Mouse (Mus musculus): Measurements from ENCODE around the gene Chrnd. TPM values are rescaled to one million over a fixed set of nuclear protein-coding genes. Genes with fewer than 3 reads are reported as not detected.

Gene Chrnd
- 0.01 and 0.21 TPM in 2 replicates for polyA plus RNA-seq (2012; rRNA removed)

DNA sequence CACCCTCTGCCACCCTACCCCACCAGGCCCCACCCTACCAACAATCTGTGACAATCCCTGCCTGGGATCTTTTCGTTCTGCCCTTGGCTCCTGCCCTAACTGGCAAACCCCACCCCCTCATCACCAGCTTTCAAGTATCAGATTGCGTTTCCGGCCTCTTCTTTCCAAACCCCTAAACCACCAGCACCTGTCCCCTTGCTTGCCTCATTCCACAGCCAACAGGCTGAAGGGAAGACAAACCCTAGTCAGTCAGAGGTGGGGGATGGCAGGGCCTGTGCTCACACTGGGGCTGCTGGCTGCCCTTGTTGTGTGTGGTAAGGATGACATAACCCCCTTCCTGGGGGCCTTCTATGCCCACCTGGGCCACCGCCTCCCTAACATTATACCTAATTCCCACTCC is at the start of gene Chrnd:
Chrnd (plus strand) TSS at position 179 of the 400 bp plus-strand sequence.

DNA sequence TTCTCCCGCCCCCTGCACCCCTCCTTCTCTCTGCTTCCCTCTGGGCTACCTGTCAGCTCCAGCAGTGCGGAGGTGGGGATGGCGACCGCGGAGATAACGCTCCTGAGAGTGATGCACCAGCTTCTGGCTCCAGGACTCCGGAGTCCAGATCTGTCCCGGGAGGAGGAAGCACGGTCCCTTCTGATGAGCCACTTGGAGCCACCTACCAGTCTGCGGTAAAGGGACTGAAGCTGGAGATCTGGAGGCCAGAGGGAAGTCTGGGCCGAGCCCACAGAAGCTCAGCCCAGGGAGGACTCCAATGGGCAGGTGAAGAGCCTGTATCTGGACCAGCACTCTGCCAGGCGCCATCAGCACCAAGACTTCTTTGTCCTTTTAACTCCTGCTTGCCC is 34.2 kb upstream of the Chrnd start, which contains the start of gene Ecel1:
Ecel1 (minus strand) TSS at position 323 of the 389 bp plus-strand sequence.

DNA sequence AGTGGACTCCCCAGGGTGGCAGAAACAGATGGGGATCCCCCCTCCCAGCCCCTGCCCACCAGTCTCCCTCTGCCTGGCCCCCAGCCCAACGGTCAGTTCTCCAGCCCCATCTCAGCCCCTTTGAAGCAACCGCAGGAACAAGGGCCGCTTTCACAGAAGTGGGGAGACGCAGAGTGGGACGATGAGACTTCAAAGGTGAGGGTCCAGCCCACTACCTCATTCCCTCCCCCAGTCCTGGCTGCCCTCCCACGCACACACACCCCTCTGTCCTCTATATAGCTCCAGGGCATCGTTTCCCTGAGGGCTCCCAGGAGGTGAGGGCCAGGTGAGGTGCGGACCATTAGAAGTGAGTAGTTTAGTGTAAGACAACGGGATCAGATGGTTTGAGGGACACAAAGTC is 7.4 kb upstream of the Chrnd start, which contains the start of gene Prss56:
Prss56 (plus strand) TSS at position 301 of the 400 bp plus-strand sequence.

DNA sequence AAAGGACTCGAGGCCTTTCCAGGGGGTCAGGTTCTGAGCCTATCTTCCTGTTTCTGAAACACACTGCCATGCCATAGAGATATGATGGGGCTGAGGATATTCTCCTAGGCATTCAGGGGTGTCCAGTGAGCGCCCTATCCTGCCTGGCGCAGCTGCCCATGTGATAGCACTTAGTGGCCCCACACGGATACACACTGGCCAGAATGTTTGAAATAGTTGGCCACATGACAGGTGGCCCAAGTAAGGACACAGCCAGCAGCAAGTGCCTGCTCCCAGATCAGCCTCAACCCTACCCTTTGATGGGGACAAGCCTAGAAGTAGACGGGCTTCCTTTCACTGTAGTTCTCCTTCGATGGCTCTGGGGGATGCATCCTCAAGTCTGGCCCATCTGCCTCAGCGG is 14.1 kb downstream of the Chrnd start, which contains the start of gene Chrng:
Chrng (plus strand) TSS at position 193 of the 400 bp plus-strand sequence.

DNA sequence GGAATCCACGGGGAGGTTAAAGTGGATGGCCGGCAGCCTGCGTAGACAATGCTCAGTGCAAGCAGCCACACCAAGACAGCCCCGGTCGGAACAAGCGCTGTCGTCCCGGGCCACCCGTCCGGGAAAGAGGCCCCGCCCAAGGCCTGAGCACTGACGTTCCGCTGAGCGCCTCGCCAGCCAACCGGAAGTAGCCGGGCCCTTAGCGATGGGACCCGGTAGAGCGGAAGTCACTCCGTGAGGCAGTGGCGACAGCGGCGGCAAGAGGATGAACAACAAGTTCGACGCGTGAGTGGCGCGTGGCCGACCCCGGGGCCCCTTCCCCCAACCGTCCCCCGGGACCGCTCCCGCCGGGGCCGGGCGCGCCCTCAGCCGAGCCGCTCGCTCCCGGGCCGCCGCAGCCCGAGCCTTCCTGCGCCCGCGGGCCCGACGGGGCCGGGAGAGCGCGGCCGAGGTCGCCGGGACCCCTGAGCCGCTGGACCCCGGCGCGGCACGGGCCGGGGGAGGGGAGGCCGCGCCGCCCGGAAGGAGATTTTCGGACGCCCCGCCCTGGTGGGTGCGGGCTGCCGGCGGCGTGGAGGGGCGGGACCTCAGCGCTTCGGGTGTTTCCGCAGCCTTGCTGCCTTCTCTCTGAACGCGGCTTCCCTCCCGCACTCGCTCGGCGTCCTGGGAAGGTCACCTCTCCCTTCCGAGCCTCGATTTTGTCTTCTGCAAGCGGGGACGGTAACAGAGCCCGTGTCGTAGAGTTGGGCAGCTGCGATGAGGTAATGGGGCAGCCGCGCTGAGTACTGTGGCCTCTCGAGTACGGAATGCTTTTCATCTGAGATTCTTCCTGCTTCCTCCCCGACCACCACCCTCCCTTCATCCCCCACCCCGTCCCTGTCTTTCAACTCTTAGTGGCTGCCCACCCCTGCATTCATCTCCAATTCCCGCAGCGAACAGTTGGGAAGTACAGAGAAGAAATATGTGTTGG is 23.6 kb downstream of the Chrnd start, which contains the start of gene Eif4e2:
Eif4e2 (plus strand) TSS at position 180 of the 970 bp plus-strand sequence.

Other genes with a start within 250 kb of the Chrnd start
- gene Alppl2, start 100.7 kb upstream of the Chrnd start, polyA plus RNA-seq (2012; rRNA removed) = not detected in 2 replicates
- gene Alpi, start 89.0 kb upstream of the Chrnd start, polyA plus RNA-seq (2012; rRNA removed) = not detected in 2 replicates
- gene Akp3, start 65.6 kb upstream of the Chrnd start, polyA plus RNA-seq (2012; rRNA removed) = not detected in 2 replicates
- gene Ecel1, start 34.1 kb upstream of the Chrnd start, polyA plus RNA-seq (2012; rRNA removed) = 0.03 TPM in 1 of 2 replicates, not detected in the other
- gene Prss56, start 7.3 kb upstream of the Chrnd start, polyA plus RNA-seq (2012; rRNA removed) = not detected in 2 replicates
- 0.88 TPM in 1 of 2 replicates, not detected in the other for gene Chrng, start 14.1 kb downstream of the Chrnd start, polyA plus RNA-seq (2012; rRNA removed)
- 35.8 and 38.3 TPM in 2 replicates for gene Eif4e2, start 23.3 kb downstream of the Chrnd start, polyA plus RNA-seq (2012; rRNA removed)
- gene Efhd1, start 73.8 kb downstream of the Chrnd start, polyA plus RNA-seq (2012; rRNA removed) = not detected in 2 replicates
- gene Gigyf2, start 136.4 kb downstream of the Chrnd start, polyA plus RNA-seq (2012; rRNA removed) = 18.5 and 19.0 TPM in 2 replicates
- gene Kcnj13, start 204.1 kb downstream of the Chrnd start, polyA plus RNA-seq (2012; rRNA removed) = not detected in 2 replicates